Mouse (Mus musculus) neural tube, embryonic 12.5 days (tissue): ENCODE results near the gene Slc12a4. TPM values are rescaled to one million over a fixed set of nuclear protein-coding genes. Genes with fewer than 3 reads are reported as not detected.

Experiments
- ATAC-seq: fragments of 200-750 bp; cut with Nextera tagmentation; 2 replicates; pipeline ENCODE4 v1.8.0; 2017; ENCODE audit warnings: low read depth, mild to moderate bottlenecking, moderate TSS enrichment, moderate library complexity; ENCODE audit not compliant: low FRiP score
- H3K27ac ChIP-seq: fragments of 300-500 bp; sonication (generic); 2 replicates; pipeline ENCODE4 v1.5.1; 2016
- H3K27me3 ChIP-seq: fragments of 300-500 bp; sonication (generic); replicated peaks from 2 replicates; pipeline ENCODE4 v1.6.1; 2016; ENCODE audit warnings: mild to moderate bottlenecking
- H3K36me3 ChIP-seq: fragments of 300-500 bp; sonication (generic); 2 replicates; pipeline ENCODE4 v1.6.1; 2016; ENCODE audit warnings: mild to moderate bottlenecking
- H3K4me1 ChIP-seq: fragments of 300-500 bp; sonication (generic); 2 replicates; pipeline ENCODE4 v1.6.1; 2016
- H3K4me2 ChIP-seq: fragments of 300-500 bp; sonication (generic); replicated peaks from 2 replicates; pipeline ENCODE4 v1.6.1; 2016; ENCODE audit warnings: mild to moderate bottlenecking
- H3K4me3 ChIP-seq: fragments of 300-500 bp; sonication (generic); 2 replicates; pipeline ENCODE4 v1.5.1; 2016
- H3K9ac ChIP-seq: fragments of 300-500 bp; sonication (generic); 2 replicates; pipeline ENCODE4 v1.6.1; 2016; ENCODE audit warnings: mild to moderate bottlenecking
- H3K9me3 ChIP-seq: fragments of 300-500 bp; sonication (generic); 2 replicates; pipeline ENCODE4 v1.6.1; 2016; ENCODE audit warnings: mild to moderate bottlenecking
- WGBS: fragments of 180-500 bp; shearing (Covaris S2); methylation state at CpG from one replicate; pipeline ENCODE4 v1.1.7; 2016; 5-methylcytosine and 5-hydroxymethylcytosine counted together
- microRNA-seq: library from miRNA; unstranded; fragments of <30 nt; microRNA quantifications from one replicate; pipeline ENCODE4, GENCODE M21; 2017
- polyA plus RNA-seq: library from polyadenylated mRNA; unstranded; fragments of >200 nt; fragmentation: Nextera tagmentation; extraction: Ambion mirVana; gene quantifications from 2 replicates; pipeline ENCODE4 v1.2.1, GENCODE M21; 2016

Slc12a4 gene
- polyA plus RNA-seq, 1 experiment from 2014 or later = 13.9 TPM

DNA sequence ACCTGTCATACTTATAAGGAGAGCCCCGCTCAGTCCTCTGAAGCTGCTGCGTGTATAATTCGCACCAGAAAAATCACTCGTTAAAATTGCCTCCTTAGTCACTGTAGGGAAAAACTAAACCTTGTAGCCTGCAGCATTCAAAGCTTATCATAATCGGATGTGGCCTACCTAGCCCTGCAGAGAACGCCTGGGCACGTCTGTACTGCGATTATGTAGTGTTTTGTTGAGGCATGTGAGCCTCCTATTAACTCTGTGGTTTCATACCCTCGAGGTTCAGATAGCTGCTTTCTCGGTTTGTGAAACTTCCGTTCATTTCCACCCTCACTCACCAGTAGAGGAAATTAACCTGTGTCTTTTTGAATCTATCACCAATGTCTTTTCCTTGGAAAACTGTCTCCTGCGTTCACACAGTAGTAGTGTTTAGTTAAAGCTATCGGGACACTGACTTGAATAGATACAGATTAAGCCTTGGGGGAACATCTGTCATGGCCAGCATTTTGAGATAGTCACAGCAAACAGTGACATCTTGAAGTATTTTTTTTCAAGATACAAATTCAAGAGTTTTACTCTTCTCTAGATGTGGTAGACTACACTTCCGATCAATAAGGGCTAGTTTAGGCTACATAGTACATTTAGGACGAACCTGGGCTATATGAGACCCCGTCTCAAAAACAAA is 64.8 kb downstream of the Slc12a4 start:
- peak overlapping the region; percentile 64; the same call in 1 of the 2 replicates for H3K27ac ChIP-seq
- peaks cover 7% of the 10 kb centered on the region for H3K4me1 ChIP-seq
- 40% methylated on average over 16 of the region's 16 CpGs for WGBS
- peak overlapping the region; percentile 96 for H3K9ac ChIP-seq
- H3K4me2 ChIP-seq = peak overlapping the region; percentile 93
- peak overlapping the region; percentile 96 for H3K4me3 ChIP-seq
- no peaks in the 10 kb centered on the region for H3K9me3 ChIP-seq
- no peaks in the 10 kb centered on the region for H3K36me3 ChIP-seq
- no peaks in the 10 kb centered on the region for H3K27me3 ChIP-seq
- ATAC-seq = no peak

DNA sequence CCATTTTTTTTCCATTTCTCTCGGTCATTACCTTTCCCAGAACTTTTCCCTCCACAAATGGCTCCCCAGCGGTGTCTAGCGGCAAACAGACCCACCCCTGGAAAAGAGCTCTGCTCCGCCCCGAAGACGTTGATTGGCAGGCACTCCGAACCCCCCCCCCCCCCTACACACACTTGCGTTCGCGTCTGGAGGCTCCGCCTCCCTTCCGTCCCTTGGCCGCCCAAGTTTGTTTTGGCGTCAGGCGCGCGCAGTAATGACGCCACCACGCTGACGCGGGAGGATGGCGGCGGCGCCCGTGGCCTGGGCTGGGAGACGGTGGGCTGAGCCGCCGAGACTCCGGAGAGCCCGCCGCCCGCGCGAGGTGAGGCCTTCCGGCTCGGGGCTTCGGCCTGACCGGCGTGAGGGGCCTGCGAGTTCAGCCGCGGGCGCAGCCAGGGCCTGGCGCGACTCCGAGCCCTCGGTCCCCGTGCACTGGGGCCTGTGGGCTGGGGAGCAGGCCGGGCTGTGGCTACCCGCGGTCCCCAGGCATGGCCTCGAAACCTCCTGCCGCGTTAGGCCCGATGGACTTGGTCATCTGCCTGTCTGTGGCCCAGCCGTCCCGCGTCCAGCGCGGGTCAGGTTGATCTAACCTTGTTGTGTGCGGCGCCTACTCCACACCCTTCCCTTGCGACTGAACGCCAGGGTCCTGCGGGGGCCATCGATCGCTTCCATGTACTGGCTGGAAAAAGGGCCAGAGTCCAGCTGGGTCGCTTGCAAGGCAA is 65.5 kb downstream of the Slc12a4 start, which contains the start of gene Pskh1:
TSS of gene Pskh1 (plus strand) at position 262 of the 761 bp plus-strand sequence.
- H3K9me3 ChIP-seq = no peaks in the 10 kb centered on the region
- ATAC-seq = peak; percentile 97
- peak within 1 kb of the TSS; percentile 96 for H3K9ac ChIP-seq
- H3K27ac ChIP-seq = peak within 1 kb of the TSS; percentile 64; the same call in 1 of the 2 replicates
- peak within 1 kb of the TSS; percentile 96 for H3K4me3 ChIP-seq
- H3K4me2 ChIP-seq = peak within 1 kb of the TSS; percentile 93
- H3K4me1 ChIP-seq = peaks cover 7% of the 10 kb centered on the region
- under 1% methylated on average over 68 of the region's 68 CpGs for WGBS
- H3K36me3 ChIP-seq = no peaks in the 10 kb centered on the region
- no peaks in the 10 kb centered on the region for H3K27me3 ChIP-seq

DNA sequence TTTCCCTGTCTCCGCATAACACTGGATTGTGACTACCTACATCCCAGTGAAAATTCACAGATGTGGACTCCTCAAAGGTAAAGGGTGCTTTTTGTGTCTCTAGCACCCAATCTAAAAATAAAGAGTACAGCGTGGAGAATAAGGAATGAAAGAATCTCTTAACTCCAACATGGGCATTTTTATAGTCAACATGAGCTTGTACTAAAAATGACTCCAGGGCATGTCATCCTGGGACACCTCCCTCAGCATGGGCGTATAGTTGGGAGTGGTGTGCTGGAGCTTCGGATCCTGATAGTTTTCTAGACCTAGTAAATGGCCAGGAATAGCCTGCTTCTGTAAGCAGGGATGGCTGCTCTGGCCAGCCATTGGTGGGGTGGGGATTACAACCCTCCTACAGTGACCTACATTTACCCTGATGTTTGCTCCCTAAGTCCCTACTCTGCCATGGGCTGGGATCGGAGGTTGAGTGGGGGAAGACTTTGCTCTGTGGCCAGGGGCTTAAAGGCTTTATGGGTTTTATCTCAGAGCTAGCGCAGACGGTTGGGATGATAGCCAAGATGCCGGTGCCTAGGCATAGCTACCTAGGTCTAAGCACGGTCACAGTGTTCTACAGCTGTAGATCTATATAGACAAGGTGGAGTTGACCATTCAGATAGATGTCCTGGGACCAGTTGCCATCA is 68.0 kb downstream of the Slc12a4 start:
- Histone ChIP-seq H3K9me3 (no peaks in the 10 kb centered on the region), H3K4me2 (no peak overlapping the region), H3K9ac (no peak overlapping the region), H3K4me3 (no peak overlapping the region), H3K27me3 (no peaks in the 10 kb centered on the region), H3K4me1 (peaks cover 14% of the 10 kb centered on the region), H3K27ac (no peak overlapping the region), H3K36me3 (peaks cover 10% of the 10 kb centered on the region; the same call in 1 of the 2 replicates)
- ATAC-seq = no peak
- WGBS = 85% methylated on average over 9 of the region's 9 CpGs

Small RNAs within 50 kb of the gene (microRNA-seq; reads per million reads assigned to microRNA genes)
- gene Mir7074 = not detected

Other genes starting within 250 kb of the Slc12a4 start
- gene Gfod2, start 207.4 kb downstream of the Slc12a4 start, polyA plus RNA-seq = 63.1 and 64.6 TPM in 2 replicates
- 14.6 and 15.2 TPM in 2 replicates for gene Ranbp10, start 138.7 kb downstream of the Slc12a4 start, polyA plus RNA-seq
- gene Tsnaxip1, start 138.4 kb downstream of the Slc12a4 start, polyA plus RNA-seq = 0.24 and 0.27 TPM in 2 replicates
- 58.6 and 61.8 TPM in 2 replicates for gene Cenpt, start 112.8 kb downstream of the Slc12a4 start, polyA plus RNA-seq
- gene Thap11, start 111.0 kb downstream of the Slc12a4 start, polyA plus RNA-seq = 73.0 and 77.7 TPM in 2 replicates
- 238 and 249 TPM in 2 replicates for gene Nutf2, start 105.5 kb downstream of the Slc12a4 start, polyA plus RNA-seq
- gene Edc4, start 85.2 kb downstream of the Slc12a4 start, polyA plus RNA-seq = 62.0 and 63.1 TPM in 2 replicates
- gene Nrn1l, start 72.5 kb downstream of the Slc12a4 start, polyA plus RNA-seq = 0.73 TPM in 1 of 2 replicates, not detected in the other
- 20.0 and 20.8 TPM in 2 replicates for gene Pskh1, start 65.7 kb downstream of the Slc12a4 start, polyA plus RNA-seq
- 2.3 and 2.4 TPM in 2 replicates for gene Ctrl, start 32.2 kb downstream of the Slc12a4 start, polyA plus RNA-seq
- 27.9 and 30.7 TPM in 2 replicates for gene Psmb10, start 27.7 kb downstream of the Slc12a4 start, polyA plus RNA-seq
- 0.85 and 0.98 TPM in 2 replicates for gene Lcat, start 22.7 kb downstream of the Slc12a4 start, polyA plus RNA-seq
- not detected in 2 replicates for gene Dpep3, start 13.3 kb upstream of the Slc12a4 start, polyA plus RNA-seq
- 17.9 and 19.6 TPM in 2 replicates for gene Dus2, start 25.2 kb upstream of the Slc12a4 start, polyA plus RNA-seq
- gene Dpep2nb, start 39.9 kb upstream of the Slc12a4 start, polyA plus RNA-seq = not detected in 2 replicates
- 19.7 and 20.9 TPM in 2 replicates for gene Ddx28, start 45.8 kb upstream of the Slc12a4 start, polyA plus RNA-seq
- gene Nfatc3, start 92.7 kb upstream of the Slc12a4 start, polyA plus RNA-seq = 4.4 and 5.6 TPM in 2 replicates
- 1.1 and 1.6 TPM in 2 replicates for gene Esrp2, start 170.9 kb upstream of the Slc12a4 start, polyA plus RNA-seq
- 17.6 and 18.4 TPM in 2 replicates for gene Pla2g15, start 184.3 kb upstream of the Slc12a4 start, polyA plus RNA-seq
- 71.2 and 73.9 TPM in 2 replicates for gene Slc7a6, start 202.8 kb upstream of the Slc12a4 start, polyA plus RNA-seq
- gene Slc7a6os, start 244.8 kb upstream of the Slc12a4 start, polyA plus RNA-seq = 44.1 and 46.2 TPM in 2 replicates
- gene Prmt7, start 244.8 kb upstream of the Slc12a4 start, polyA plus RNA-seq = 59.1 and 60.4 TPM in 2 replicates